Mouse (Mus musculus): ENCODE results near the gene Rnf115.
A peak's percentile ranks its signal among the peaks of the same experiment; 100 is the strongest.
"Not testable (repeated sequence)": the region's sequence is repeated elsewhere in the genome, so short reads cannot be mapped to it uniquely, and the experiment has no call there.

Gene Rnf115

DNA sequence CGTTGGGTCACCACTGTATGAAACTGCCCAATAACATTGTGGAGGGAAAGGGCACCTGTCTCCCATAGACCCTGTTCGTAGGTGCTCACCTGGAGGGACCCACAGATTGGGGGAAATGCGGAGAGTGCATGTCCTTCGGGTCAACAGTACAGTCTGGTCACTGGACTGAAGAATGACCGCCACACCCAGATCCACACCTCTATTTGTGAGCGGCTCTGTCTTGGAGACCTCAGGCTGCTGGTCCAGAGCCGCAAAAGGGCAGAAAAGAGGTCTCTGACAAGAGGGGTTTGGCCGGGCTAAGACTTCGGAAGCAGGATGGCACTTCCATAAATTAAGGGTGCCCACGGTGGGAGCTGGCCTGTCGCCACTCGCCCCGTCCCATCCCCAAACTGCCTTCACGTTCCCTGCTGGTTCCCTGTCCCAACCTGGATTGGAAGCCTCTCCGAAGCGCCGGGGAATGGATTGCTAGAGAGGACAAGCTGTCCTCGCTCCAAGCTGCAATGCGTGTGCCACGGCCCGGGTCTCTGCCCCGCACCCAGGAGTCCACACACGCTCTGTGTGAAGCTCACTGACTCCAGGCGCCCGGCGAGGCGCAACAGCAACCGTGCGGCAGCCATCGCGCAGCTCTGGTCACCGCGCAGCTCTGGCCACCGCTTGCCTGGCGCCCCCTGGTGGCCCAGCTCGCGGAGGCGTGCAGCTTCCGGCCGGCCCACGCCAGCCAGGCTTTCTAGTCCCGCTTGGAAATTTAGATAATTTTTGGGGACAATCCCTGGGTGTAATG, 19.4 kb upstream of the Rnf115 start, which contains the start of gene Nudt17:
Gene Nudt17, minus strand, starts transcription at position 660 of the 781 bp plus-strand sequence.
- DNase-seq (ENCODE audit: low spot score), result peak; percentile 50

DNA sequence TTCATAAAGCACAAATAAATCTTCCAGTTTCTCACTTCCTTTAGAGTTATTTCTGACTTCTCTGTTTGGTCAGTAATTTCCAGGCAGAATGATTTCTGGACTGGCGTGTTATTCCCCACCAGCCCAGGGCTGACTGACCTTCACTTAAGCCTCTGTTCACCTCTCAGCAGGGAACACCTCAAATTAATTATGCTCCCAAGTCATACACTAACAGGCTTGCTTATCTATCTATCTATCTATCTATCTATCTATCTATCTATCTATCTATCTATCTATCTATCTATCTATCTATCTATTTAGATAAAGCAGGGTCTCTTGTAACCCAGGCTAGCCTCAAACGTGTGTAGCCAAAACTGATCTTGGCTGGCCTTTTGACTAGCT, 18.8 kb upstream of the Rnf115 start:
- no peak for DNase-seq (ENCODE audit: low spot score)

DNA sequence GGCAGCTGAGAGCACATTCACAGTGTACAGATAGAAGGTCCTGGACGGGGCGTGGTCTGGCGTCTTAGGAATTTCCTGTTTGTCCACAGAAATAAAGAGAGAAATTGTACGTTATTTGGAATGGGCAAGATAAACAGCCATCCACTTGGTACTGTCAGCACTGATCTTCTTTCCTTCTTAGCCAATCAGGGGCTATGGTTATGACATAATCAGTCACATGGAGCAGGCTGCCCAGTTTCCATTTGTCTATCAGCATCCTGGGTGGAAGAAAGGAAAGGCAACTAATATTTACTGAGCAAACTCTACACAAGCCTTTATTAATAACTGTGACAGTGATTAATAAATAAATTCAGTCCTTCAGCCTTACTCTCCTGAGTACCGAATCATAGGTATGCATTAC, 13.2 kb upstream of the Rnf115 start:
- no peak for DNase-seq (ENCODE audit: low spot score)

DNA sequence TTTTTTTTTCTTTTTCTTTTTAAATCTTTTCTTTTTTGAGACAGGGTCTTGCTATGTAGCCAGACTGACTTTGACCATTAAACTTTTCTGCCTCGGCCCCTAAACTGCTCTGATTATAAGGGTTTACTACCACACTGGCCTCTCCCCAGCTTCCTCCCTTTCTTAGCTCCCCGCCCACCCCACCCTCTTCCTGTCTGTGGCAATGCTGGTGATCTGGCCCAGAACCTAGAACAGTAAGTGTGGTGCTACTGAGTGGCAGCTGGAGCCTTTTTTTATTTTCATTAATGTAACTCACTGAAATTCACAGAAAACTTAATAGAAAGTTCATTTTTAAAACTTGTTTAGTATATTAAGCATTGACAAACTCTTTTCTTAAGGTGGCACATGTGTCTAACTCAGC, 11.6 kb upstream of the Rnf115 start:
- DNase-seq (ENCODE audit: low spot score), result no peak

DNA sequence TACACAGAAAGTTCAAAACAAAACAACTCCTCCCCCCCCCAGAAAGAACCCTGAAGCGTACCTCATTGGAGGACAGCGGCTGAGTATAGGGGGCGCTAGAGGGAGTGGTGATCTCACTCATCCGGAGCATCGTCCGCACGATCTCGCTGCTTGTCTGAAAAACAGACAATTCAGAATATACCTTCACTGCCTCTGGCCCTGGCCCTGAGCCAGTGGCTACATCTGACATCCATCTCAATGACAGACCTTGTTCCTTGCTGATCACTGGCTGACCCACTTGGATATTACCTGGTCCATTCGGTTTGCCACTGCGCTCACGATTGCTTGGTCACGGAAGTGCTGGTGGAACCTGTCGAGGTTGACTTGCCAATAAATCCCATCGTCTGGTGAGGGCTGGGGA, 8.3 kb upstream of the Rnf115 start:
- DNase-seq (ENCODE audit: low spot score), result no peak

DNA sequence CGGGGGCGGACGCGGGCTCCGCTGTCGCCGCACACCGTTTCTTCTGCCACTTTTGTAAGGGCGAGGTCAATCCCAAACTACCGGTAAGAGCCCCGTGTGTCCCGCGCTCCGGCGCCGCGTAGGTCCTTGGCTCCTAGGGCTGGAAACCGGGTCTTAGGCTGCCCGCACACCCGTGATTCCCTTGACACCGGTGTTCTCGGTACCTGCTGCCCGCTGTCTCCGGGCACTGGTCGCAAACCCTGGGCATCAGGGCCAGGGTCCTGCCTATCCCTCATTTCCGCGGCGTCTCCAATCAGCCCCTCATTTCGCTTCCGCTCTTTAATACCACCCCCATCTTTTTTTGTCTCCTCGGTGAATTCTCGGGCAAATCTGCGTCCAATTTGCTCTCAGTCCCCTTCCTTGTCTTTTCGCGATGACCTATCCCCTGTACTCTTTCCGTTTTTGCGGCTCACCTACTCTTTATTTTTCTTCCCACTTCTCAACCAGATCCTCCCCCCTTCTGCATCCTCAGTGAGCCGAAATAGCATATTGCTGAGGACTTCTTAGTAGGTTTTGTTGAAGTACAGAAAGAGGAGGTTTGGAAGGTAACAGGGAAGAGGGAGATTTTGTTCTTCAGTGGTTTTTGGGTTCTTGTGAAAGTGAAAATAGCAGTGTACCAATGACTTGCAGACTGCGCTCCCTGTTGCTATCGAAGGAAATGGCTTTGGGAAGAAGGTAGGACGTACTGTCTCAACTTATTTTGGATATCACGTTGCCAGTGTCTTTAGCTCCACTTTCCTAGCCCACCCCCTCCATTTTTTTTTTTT, 567 bp downstream of the Rnf115 start:
- DNase-seq (ENCODE audit: low spot score), result no peak

DNA sequence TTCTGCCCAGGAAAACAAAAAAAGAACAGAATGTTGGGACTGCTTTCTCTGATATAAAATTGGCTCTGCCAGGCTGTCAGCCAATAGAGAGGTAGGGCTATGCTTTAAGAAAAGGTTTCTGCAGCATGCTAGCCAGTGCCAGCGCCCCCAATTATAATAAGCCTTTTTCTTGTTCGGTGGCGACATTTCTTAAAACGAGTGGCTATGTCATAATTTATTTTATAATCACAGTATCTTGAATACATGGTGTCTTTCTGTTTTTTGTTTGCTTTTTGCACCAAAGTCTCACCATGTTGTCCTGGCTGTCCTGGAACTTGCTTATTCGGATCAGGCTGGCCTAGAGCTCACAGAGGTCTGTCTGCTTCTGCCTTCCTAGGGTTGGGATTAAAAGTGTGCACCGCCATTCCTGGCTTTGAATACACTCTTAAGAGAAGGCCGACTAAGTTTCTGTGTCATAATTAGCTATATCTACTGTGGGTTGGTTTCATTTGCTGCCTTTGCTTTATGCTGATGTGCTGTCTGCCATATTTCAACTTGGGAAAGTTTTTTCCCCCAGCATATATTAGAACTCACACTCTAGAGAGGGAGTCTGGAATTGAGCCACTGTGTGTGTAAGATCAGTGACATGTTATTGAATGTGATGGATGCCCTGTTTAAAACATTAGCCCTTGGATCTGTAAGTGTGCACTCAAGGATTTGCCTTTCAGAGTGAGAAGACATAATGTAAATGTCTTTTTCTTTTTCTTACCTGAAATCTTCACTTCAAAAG, 1.4 kb downstream of the Rnf115 start:
- DNase-seq (ENCODE audit: low spot score), result no peak

DNA sequence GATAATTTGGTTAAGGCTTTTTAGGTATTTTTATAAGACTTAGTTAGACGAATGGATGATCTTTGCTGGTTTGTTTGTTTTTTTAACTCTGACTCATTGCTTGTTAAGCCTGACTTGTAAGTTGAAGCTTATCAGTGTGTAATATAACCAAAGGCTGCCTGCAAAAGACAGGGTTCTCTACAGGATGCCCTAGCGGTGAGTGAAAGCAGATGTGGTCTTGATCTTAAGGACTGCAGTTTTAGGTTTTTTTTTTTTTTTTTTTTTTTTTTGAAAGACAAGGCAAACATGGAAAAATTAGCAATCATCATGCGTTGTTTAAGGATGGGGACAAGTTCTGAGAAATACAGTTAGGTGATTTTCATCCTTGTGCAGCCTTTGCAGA, 1.9 kb downstream of the Rnf115 start:
- no peak for DNase-seq (ENCODE audit: low spot score)

DNA sequence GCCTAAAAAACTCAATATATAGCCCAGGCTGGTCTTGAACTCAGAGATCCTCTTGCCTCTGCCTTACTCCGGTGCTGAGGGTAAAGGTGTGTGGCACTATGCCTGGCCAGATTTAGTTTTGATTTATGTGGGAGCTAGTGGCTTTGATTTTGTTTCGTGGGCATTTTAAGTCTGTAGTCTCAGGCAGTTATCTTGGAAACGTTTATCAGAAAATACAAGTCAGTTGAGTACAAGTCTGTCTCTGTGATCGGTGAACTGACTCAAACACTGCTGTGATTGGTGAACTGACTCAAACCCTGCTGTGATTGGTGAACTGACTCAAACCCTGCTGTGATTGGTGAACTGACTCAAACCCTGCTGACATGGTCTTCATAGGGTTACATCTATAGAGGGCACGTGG, 3.3 kb downstream of the Rnf115 start:
- DNase-seq (ENCODE audit: low spot score), result no peak

DNA sequence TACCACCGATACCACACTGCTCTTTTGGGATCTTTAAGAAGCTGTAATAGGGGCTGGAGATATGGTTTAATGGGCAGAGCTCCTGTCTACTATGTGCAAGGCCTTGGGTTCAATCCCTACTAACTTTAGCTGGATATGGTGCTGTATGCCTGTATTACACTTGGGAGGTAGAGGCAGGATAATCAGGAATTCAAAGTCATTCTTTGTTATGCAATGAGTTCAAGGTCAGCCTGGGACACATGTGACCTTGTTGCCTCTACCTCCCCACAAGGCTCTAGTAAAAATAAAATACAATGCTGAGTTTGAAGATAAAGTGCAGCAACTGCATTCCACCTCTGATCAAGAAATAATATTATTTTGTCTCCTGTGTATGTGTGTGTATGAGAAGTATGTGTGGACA, 6.5 kb downstream of the Rnf115 start:
- DNase-seq (ENCODE audit: low spot score), result no peak

DNA sequence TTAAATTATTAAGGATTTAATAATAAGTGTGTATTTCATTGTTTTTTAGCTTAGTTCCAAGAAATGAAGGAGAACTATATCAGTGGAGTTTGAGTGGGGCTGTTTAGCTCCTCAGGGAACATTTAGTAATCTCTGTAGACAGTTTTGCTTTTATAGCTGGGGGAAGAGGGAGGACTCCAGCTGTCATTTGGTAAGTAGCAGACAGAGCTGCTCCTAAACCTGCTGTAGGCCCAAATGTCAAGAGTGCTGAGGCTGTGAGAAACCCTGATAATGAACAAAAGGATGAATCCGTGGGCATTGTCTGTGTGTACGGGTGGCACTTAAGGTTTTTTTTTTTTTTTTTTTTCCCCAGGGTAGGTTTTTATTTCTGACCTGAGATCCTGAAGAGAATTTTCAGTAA, 7.7 kb downstream of the Rnf115 start:
- DNase-seq (ENCODE audit: low spot score), result no peak

DNA sequence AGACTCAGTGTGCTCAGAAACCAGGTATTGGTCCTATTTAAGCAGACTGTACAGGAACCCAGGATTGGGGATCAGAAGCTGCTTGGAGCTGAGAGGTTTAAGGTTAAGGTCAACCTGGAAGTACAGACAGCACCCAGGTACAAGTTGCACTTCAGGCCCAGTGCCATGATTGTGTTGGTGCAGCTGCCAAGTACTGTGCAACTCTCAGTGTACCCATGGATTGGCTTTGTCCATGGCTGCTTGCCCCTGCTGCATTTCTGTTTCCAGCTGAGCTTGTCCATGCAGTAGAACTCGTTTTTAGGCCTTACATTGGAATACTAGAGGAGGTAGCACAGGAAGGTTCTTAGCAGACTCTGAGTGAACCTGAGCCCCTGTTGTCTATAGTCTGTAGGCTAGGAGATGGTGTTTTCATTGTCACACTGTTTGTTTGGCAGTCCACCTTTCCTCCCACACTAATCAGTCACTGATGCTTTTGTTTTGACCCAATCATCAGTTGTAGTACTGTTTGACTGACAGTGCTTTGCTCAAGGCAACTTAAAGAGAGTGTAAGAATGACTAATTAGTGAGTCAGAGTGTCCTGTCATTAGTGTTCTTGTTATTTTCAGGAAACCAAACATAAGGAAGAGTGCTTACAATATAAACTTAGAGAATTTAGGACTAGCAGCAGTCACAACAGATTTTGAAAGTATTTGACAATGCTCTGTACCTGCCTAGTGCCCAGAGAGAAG, 9.7 kb downstream of the Rnf115 start:
- DNase-seq (ENCODE audit: low spot score), result no peak

DNA sequence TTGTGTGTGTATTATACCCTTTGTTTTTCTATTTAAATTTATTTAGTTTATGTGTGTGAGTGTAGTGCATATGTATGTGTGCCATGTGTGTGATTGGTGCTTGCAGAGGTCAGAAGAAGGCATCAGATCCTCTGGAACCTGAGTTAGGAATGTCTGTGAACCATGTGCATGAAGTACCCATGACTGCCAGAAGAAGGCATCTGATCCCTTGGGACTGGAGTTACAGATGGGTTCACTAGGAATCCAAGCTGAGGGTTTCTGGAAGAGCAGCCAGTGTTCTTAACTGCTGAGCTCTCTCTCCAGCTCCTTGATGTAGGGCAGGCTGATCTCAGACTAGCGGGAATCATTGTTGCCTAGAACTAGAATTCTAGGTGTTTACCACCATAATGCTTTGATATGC, 10.5 kb downstream of the Rnf115 start:
- DNase-seq (ENCODE audit: low spot score), result no peak

DNA sequence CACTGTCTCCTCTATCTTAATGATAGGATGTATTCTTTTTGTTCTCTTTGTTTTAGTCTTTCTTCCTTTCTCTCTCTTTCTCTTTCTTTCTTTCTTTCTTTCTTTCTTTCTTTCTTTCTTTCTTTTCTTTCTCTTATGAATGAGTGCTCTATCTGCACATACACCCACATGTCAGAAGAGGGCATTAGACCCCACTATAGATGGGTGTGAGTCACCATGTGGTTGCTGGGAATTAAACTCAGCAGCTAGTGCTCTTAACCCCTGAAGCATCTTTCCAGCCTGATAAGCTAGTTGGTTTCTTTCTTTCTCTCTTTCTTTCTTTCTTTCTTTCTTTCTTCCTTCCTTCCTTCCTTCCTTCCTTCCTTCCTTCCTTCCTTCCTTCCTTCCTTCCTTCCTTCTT, 12.8 kb downstream of the Rnf115 start:
- DNase-seq (ENCODE audit: low spot score), result not testable (repeated sequence)

DNA sequence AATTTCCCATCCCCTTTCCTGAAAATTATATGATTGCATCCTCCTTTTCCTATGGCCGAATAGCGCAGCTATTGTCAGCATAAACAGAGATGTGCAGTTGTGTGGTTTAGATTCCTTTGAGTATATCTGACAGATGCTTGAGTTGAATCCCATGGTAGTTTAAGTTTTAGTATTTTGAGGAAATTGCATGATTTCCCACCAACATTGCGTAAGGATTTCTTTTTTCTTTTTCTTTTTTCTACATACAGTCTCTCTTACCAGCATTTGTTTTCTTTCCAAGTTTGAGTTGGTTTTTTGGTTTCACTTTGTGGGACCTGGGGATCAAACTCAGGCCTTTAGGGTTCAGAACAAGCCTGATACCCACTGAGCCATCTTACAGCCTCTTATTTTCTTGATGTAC, 16.9 kb downstream of the Rnf115 start:
- DNase-seq (ENCODE audit: low spot score), result no peak

DNA sequence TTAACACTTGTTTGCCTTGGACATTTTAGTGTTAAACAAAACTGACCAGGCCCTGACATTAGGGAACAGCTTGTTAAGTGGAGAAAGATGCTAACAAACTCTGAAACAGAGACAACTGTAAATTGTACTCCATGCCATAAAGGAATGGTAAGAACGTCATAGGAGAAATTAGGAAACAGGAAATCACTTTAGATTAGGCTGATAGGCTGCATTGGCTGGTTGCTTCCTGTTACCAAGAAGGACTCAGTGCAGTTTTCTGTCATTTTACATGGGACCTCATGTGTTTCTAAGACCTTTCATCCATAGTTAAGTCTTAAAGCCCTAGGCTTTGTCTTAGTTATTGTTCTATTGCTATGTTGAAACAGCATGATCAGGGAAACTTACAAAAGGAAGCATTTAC, 19.4 kb downstream of the Rnf115 start:
- no peak for DNase-seq (ENCODE audit: low spot score)

DNA sequence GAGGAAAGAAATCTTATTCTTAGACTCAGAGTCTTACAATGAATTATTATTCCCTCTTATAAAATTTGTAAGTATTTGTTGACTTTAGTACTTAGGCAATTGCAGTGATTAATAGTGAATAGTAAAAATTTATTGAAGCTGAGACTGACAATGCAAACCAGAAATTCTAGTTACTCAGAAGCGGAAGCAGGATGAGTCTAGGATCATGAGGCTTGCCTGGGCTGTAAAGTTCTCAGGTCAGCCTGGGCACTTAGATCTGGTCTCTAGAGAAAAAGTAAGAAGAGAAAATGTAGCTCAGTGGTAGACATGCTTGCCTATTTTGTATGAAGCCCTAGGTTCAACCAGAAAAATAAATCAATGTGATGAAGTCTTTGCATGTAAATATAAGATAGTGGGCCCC, 28.5 kb downstream of the Rnf115 start:
- no peak for DNase-seq (ENCODE audit: low spot score)

DNA sequence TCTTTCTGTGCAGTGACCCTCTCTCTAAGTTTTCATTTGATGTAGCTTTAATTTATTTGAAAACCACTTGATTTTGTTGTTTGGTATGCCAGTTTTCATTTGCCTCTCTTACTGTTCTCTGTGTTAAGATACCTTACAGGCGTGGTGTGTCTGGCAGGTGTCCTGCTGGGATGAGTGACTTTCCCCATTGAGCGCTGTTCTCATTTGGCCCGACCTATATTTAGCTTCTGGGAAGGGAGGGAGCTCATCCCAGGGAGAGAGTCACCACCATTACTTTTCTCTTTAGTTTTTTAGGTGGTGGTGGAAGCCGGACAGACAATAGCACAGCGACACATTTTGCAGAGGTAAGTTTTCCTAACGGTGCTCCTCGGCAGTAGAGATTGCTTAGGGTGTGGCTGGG, 30.2 kb downstream of the Rnf115 start:
- DNase-seq (ENCODE audit: low spot score), result no peak

DNA sequence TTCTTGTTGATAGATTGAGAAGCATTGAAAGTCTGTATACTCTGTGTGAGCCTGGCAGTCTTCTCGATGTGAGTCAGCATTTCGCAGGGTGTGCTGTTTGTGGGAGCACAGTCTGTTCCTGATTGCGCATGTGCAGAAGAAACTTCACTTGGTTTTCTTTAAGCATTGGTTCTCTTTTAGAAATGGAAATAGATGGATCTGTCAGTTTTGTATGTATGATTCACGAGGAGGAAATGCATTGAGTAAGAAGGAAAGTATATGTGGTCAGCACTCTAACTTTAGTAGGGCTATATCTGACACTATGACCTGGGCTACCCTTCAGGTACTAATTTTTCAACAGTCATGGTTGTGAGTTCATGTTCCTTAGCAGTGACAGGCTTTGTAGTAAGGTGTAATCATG, 32.2 kb downstream of the Rnf115 start:
- DNase-seq (ENCODE audit: low spot score), result no peak

DNA sequence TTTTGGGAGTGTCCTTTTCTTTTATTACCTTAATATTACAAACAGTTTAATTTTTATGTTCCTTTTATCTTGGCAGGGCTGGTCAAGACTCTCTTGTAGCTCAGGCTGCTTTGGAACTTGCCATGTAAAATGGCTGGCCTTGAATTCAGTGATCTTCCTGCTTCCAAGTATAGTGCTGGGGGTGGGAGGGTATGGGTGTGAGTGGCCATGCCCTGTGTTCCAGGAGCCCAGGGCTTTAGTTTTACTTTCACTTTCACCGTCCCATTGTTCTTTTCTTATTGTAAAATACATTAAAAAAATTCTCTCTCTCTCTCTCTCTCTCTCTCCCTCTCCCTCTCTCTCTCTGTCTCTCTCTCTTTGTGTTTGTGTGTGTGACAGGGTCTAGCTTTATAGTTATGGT, 37.1 kb downstream of the Rnf115 start:
- DNase-seq (ENCODE audit: low spot score), result no peak

DNA sequence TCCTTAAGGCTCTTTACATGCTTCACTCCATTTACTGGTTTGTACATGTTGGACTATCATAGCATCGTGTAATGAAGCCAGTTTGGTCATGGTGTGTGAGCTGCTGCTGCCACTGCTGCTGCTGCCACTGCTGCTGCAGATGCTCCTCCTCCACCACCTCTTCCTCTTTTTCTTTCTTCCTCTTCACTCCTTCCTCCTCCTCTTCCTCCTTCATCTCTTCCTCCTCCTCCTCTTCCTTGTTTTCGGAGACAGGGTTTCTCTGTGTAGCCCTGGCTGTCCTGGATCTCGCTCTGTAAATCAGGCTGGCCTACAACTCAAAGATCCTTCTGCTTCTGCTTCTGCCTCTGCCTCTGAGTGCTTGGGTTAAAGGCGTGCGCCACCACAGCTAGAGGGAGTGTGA, 42.5 kb downstream of the Rnf115 start:
- no peak for DNase-seq (ENCODE audit: low spot score)

DNA sequence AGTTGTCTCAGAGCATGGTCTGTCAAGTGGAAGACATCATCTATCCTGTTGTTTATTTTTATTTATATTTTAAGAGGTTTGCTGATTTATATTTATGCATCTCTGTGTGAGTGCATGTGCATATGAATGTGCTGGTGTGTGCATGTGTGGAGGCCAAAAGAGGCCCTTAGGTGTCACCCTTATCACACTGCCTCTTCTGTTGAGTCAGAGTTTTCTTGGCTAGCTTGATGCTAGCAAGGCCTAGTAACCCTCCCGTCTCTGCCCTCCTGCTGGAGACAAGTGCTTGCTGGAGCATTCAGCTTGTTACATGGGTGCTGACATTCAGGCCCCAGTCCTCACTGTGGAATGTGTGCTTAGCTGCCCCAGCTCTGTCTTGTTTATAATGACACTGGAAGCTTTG, 45.5 kb downstream of the Rnf115 start:
- DNase-seq (ENCODE audit: low spot score), result no peak

Data from ovary, adult 18-20 months (tissue).